Mouse (Mus musculus): ENCODE results near the gene Ell. TPM values are rescaled to one million over a fixed set of nuclear protein-coding genes. Genes with fewer than 3 reads are reported as not detected.

The Ell gene
- total RNA-seq, 2 experiments from 2014 or later = 22.2 to 26.3 TPM

- no peak for DNase-seq
Observed at GRCm38 (mm10) chr8:70614469-70614868, 75.2 kb downstream of the Ell start.

DNA sequence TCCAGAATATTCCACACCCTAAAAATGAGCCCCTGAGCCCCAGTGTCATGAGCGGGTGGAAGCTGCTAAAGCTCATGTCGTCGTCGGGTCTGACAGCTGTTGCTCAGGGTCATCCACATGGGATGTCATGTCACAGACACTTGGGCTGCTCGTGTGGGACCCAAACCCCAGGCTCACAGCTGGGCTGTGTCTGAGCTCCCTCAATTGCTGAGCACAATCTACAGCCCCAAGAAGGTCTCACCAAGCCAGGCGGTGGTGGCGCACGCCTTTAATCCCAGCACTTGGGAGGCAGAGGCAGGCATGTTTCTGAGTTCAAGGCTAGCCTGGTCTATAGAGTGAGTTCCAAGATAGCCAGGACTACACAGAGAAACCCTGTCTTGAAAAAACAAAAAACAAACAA lies 76.0 kb downstream of the Ell start:
- no peak for DNase-seq

DNA sequence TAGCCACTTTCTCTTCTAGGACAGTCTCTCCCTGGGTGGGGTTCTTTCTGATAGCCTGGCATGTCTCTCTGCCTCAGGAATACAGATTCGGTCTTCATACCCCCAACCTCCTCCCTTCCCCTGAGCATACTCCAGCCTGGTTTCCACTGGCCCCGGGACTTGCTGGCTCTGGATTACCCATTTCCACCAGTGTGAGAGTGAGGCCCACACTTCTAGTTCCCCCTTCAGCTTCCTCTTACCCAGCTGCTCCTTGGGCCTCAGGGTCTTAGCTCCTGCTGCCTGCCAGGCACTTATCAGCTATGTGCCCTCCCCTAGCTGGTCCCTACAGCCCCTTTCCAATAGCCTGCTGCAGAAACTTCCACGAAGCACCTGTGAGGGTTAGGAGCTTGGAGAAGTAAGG lies 76.6 kb downstream of the Ell start, which contains the start of gene Lrrc25:
Gene Lrrc25, plus strand, starts transcription at position 262 of the 400 bp plus-strand sequence.
- DNase-seq = no peak

- peak; percentile 9 for DNase-seq
Observed at GRCm38 (mm10) chr8:70616645-70617044, 77.4 kb downstream of the Ell start.

GRCm38 (mm10) chr8:70617985-70618384 lies 78.7 kb downstream of the Ell start:
- no peak for DNase-seq

GRCm38 (mm10) chr8:70618888-70619334 lies 79.7 kb downstream of the Ell start:
- peak; percentile 59 for DNase-seq

DNA sequence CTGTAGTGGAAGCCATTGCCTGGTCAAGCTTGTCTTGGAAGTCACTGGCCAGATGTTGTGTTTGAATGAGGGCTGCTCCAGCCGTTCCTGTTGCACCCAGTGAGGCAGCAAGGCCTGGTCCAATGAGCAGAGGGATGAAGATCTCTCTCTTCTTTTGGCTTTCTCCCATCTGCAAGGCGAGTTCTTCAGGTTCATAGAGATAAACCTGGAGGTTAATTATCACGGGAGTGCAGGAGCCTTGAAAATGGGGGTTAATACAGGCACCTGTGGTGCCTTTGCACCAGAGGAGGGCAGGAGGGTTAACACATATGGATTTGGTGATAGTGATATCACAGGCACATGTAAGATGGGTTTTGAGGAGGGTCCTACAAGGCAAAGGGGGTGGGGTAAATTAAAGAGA lies 83.0 kb downstream of the Ell start:
- no peak for DNase-seq

GRCm38 (mm10) chr8:70625104-70625503 lies 85.8 kb downstream of the Ell start:
- peak; percentile 72 for DNase-seq

GRCm38 (mm10) chr8:70627041-70627440 lies 87.8 kb downstream of the Ell start:
- DNase-seq = no peak

GRCm38 (mm10) chr8:70628986-70629490 lies 89.8 kb downstream of the Ell start:
- no peak for DNase-seq

GRCm38 (mm10) chr8:70629574-70630531 lies 90.6 kb downstream of the Ell start:
- DNase-seq = peak; percentile 90

- DNase-seq = peak; percentile 84
Observed at GRCm38 (mm10) chr8:70630532-70631381, 91.5 kb downstream of the Ell start.

DNA sequence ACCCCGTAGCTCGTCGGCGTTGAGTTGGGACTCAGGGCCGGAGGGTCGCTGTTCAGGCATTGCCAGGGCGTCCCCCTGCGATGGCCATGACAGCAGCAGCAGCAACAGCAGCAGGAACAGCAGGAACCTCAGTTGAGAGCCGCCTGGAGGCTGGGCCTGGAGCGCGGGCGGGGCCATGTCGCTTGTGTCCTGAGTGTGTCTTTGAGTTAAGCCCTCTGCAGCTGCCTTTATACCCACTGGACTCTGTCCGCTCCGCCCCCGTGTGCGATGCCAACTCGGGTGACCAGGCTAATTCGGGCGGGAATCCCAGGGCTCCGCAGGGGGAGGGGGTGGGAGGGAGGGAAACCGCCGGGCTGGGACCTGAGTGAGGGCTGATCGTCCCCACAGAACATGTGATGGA lies 92.2 kb downstream of the Ell start:
- DNase-seq = peak; percentile 70

- DNase-seq = no peak
Observed at GRCm38 (mm10) chr8:70632346-70632892, 93.2 kb downstream of the Ell start, which contains the start of gene Gdf15. Gdf15 (minus strand) TSS chr8:70632456.

GRCm38 (mm10) chr8:70634066-70634465 lies 94.8 kb downstream of the Ell start:
- DNase-seq = peak; percentile 73

DNA sequence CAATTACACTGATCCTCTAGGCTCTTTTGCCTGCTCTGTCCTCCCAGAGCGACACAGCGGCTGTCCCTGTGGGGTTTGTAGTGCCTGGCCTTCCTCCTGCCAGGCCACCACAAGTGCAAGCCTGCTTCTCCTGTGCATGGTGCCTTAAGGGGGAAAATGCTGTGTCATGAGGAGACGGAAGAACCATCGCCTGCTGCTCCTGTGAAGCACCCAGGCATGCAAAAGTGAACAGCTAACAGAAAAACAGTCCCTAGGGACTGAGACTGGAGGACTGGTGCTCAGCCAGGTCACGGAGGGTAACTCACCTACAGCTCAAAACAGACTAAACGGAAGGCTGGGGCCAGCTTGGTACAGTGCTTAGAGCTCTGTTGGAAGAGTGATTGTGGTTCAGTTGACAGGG lies 96.3 kb downstream of the Ell start:
- no peak for DNase-seq

DNA sequence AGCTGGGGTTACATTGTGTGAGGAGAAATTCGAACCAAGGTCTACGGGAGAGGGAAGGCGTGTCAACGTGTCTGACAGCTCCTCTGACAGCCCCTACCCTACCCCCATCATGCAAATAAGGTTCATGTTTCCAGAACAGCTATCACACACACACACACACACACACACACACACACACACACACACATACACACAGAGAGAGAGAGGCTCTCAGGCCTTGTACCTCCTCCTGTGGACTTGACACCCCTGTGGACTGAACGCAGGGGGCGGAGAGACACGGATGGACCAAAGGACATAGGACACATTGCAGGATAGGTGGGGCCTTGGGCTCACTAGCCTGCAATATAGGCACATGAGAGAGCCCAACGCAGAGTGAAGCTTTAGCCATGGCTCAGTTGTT lies 97.6 kb downstream of the Ell start:
- DNase-seq = no peak

GRCm38 (mm10) chr8:70638752-70639151 lies 99.5 kb downstream of the Ell start:
- DNase-seq = no peak

Measured in adrenal gland, postnatal 10 days (tissue).